Mouse (Mus musculus): Measurements from ENCODE around the gene Glt1d1. TPM values are rescaled to one million over a fixed set of nuclear protein-coding genes. Genes with fewer than 3 reads are reported as not detected.
A peak's percentile ranks its signal among the peaks of the same experiment; 100 is the strongest.

The Glt1d1 gene
- polyA plus RNA-seq, 1 experiment from 2014 or later = 0.40 TPM

- Histone ChIP-seq H3K4me1 (replicated peaks; ENCODE audit: control insufficient read depth, insufficient read depth) (no peaks in the 10 kb centered on the region), H3K27me3 (ENCODE audit: control insufficient read depth, insufficient read depth, low read length) (no peaks in the 10 kb centered on the region), H3K4me2 (replicated peaks; ENCODE audit: low read depth) (no peak overlapping the region), H3K9me3 (ENCODE audit: control insufficient read depth, low read length) (no peaks in the 10 kb centered on the region), H3K4me3 (ENCODE audit: low read depth, low read length) (no peak overlapping the region), H3K9ac (ENCODE audit: low read length) (no peak overlapping the region), H3K36me3 (ENCODE audit: control insufficient read depth, insufficient read depth, low read length) (no peaks in the 10 kb centered on the region), H3K27ac (replicated peaks) (no peak overlapping the region)
- WGBS = 87% methylated on average over 8 of the region's 8 CpGs
- TF ChIP-seq EP300 (optimal IDR thresholded peaks at IDR 0.05) (no peak), CTCF (IDR thresholded peaks at IDR 0.05; ENCODE audit: low read depth) (peak; percentile 22; the same call in 1 of the 2 replicates)
- DNase-seq (ENCODE audit: low spot score) = no peak
- no peak for ATAC-seq (ENCODE audit: low FRiP score, low TSS enrichment)
These were observed 41.9 kb downstream of the Glt1d1 start for GRCm38 (mm10) chr5:127673913-127674312.

- Histone ChIP-seq H3K36me3 (ENCODE audit: control insufficient read depth, insufficient read depth, low read length) (no peaks in the 10 kb centered on the region), H3K27ac (replicated peaks) (no peak overlapping the region), H3K4me2 (replicated peaks; ENCODE audit: low read depth) (no peak overlapping the region), H3K9ac (ENCODE audit: low read length) (no peak overlapping the region), H3K27me3 (ENCODE audit: control insufficient read depth, insufficient read depth, low read length) (no peaks in the 10 kb centered on the region), H3K4me3 (ENCODE audit: low read depth, low read length) (no peak overlapping the region), H3K4me1 (replicated peaks; ENCODE audit: control insufficient read depth, insufficient read depth) (no peaks in the 10 kb centered on the region), H3K9me3 (ENCODE audit: control insufficient read depth, low read length) (no peaks in the 10 kb centered on the region)
- TF ChIP-seq EP300 (optimal IDR thresholded peaks at IDR 0.05) = no peak
- ATAC-seq (ENCODE audit: low FRiP score, low TSS enrichment) (no peak), DNase-seq (ENCODE audit: low spot score) (no peak)
- 94% methylated on average over 2 of the region's 2 CpGs for WGBS
These were observed 45.5 kb downstream of the Glt1d1 start for GRCm38 (mm10) chr5:127677561-127677960.

GRCm38 (mm10) chr5:127678501-127678900 is 46.4 kb downstream of the Glt1d1 start:
- Histone ChIP-seq H3K4me1 (replicated peaks; ENCODE audit: control insufficient read depth, insufficient read depth) (no peaks in the 10 kb centered on the region), H3K27me3 (ENCODE audit: control insufficient read depth, insufficient read depth, low read length) (no peaks in the 10 kb centered on the region), H3K9ac (ENCODE audit: low read length) (no peak overlapping the region), H3K4me3 (ENCODE audit: low read depth, low read length) (no peak overlapping the region), H3K9me3 (ENCODE audit: control insufficient read depth, low read length) (no peaks in the 10 kb centered on the region), H3K27ac (replicated peaks) (no peak overlapping the region), H3K36me3 (ENCODE audit: control insufficient read depth, insufficient read depth, low read length) (no peaks in the 10 kb centered on the region), H3K4me2 (replicated peaks; ENCODE audit: low read depth) (no peak overlapping the region)
- ATAC-seq (ENCODE audit: low FRiP score, low TSS enrichment) = no peak
- TF ChIP-seq EP300 (optimal IDR thresholded peaks at IDR 0.05) (no peak), CTCF (IDR thresholded peaks at IDR 0.05; ENCODE audit: low read depth) (peak; percentile 39)
- no peak for DNase-seq (ENCODE audit: low spot score)
- 92% methylated on average over 4 of the region's 5 CpGs for WGBS

- Histone ChIP-seq H3K27ac (replicated peaks) (no peak overlapping the region), H3K4me2 (replicated peaks; ENCODE audit: low read depth) (no peak overlapping the region), H3K27me3 (ENCODE audit: control insufficient read depth, insufficient read depth, low read length) (no peaks in the 10 kb centered on the region), H3K4me1 (replicated peaks; ENCODE audit: control insufficient read depth, insufficient read depth) (no peaks in the 10 kb centered on the region), H3K4me3 (ENCODE audit: low read depth, low read length) (no peak overlapping the region), H3K9me3 (ENCODE audit: control insufficient read depth, low read length) (no peaks in the 10 kb centered on the region), H3K36me3 (ENCODE audit: control insufficient read depth, insufficient read depth, low read length) (no peaks in the 10 kb centered on the region), H3K9ac (ENCODE audit: low read length) (no peak overlapping the region)
- TF ChIP-seq EP300 (optimal IDR thresholded peaks at IDR 0.05) (no peak), CTCF (IDR thresholded peaks at IDR 0.05; ENCODE audit: low read depth) (no peak)
- DNase-seq (ENCODE audit: low spot score) (no peak), ATAC-seq (ENCODE audit: low FRiP score, low TSS enrichment) (no peak)
- 45% methylated on average over 9 of the region's 9 CpGs for WGBS
These were observed 56.6 kb downstream of the Glt1d1 start for GRCm38 (mm10) chr5:127688568-127689170.

GRCm38 (mm10) chr5:127691085-127691484 is 59.0 kb downstream of the Glt1d1 start:
- Histone ChIP-seq H3K27ac (replicated peaks) (no peak overlapping the region), H3K9ac (ENCODE audit: low read length) (no peak overlapping the region), H3K4me2 (replicated peaks; ENCODE audit: low read depth) (no peak overlapping the region), H3K4me3 (ENCODE audit: low read depth, low read length) (no peak overlapping the region), H3K27me3 (ENCODE audit: control insufficient read depth, insufficient read depth, low read length) (no peaks in the 10 kb centered on the region), H3K36me3 (ENCODE audit: control insufficient read depth, insufficient read depth, low read length) (no peaks in the 10 kb centered on the region), H3K4me1 (replicated peaks; ENCODE audit: control insufficient read depth, insufficient read depth) (no peaks in the 10 kb centered on the region), H3K9me3 (ENCODE audit: control insufficient read depth, low read length) (no peaks in the 10 kb centered on the region)
- no peak for DNase-seq (ENCODE audit: low spot score)
- TF ChIP-seq EP300 (optimal IDR thresholded peaks at IDR 0.05) (no peak), CTCF (IDR thresholded peaks at IDR 0.05; ENCODE audit: low read depth) (peak; percentile 13; the same call in 1 of the 2 replicates)
- ATAC-seq (ENCODE audit: low FRiP score, low TSS enrichment) = no peak
- WGBS = 87% methylated on average over 10 of the region's 10 CpGs

GRCm38 (mm10) chr5:127691581-127691980 is 59.5 kb downstream of the Glt1d1 start:
- no peak overlapping the region for H3K4me2 ChIP-seq (replicated peaks; ENCODE audit: low read depth)
- TF ChIP-seq CTCF (IDR thresholded peaks at IDR 0.05; ENCODE audit: low read depth) (no peak), EP300 (optimal IDR thresholded peaks at IDR 0.05) (no peak)

More at GRCm38 (mm10) chr5:127691581-127691980, 59.5 kb downstream of the Glt1d1 start:
- H3K27ac ChIP-seq (replicated peaks) = no peak overlapping the region
- no peak for DNase-seq (ENCODE audit: low spot score)
- no peak overlapping the region for H3K9ac ChIP-seq (ENCODE audit: low read length)
- H3K9me3 ChIP-seq (ENCODE audit: control insufficient read depth, low read length) = no peaks in the 10 kb centered on the region
- 31% methylated on average over 21 of the region's 21 CpGs for WGBS
- no peak for ATAC-seq (ENCODE audit: low FRiP score, low TSS enrichment)
- H3K4me3 ChIP-seq (ENCODE audit: low read depth, low read length) = no peak overlapping the region
- no peaks in the 10 kb centered on the region for H3K27me3 ChIP-seq (ENCODE audit: control insufficient read depth, insufficient read depth, low read length)
- H3K4me1 ChIP-seq (replicated peaks; ENCODE audit: control insufficient read depth, insufficient read depth) = no peaks in the 10 kb centered on the region
- no peaks in the 10 kb centered on the region for H3K36me3 ChIP-seq (ENCODE audit: control insufficient read depth, insufficient read depth, low read length)
